Mouse (Mus musculus) ES-E14 (cell line): ENCODE data around the gene Gm28635. TPM values are rescaled to one million over a fixed set of nuclear protein-coding genes. Genes with fewer than 3 reads are reported as not detected.
A peak's percentile ranks its signal among the peaks of the same experiment; 100 is the strongest.

Source experiments
- DNase-seq: peaks from one replicate; pipeline ENCODE4 v3.0.0-alpha.2; 2013; ENCODE audit warnings: low read depth, low spot score
- H3K27ac ChIP-seq: 2 replicates; pipeline ENCODE4 v1.5.1; 2012; ENCODE audit warnings: low read depth, mild to moderate bottlenecking, low read length, moderate library complexity, mixed read lengths; ENCODE audit not compliant: poor library complexity, insufficient read depth, severe bottlenecking
- H3K36me3 ChIP-seq: 2 replicates; pipeline ENCODE4 v1.6.1; 2012; ENCODE audit warnings: mild to moderate bottlenecking, low read length, moderate library complexity, mixed read lengths; ENCODE audit not compliant: control insufficient read depth, poor library complexity, insufficient read depth, severe bottlenecking
- H3K4me1 ChIP-seq, 2 experiments: fragments of 150-350 bp in 1 of 2; sonication (generic) in 1 of 2; 2 replicates each; pipeline ENCODE4 v1.6.1; 2012; ENCODE audit warnings: low read length in 2 of 2, mild to moderate bottlenecking in 1 of 2, mixed read lengths in 1 of 2; ENCODE audit not compliant: control insufficient read depth in 2 of 2, insufficient read depth in 2 of 2, poor library complexity in 1 of 2
- H3K4me3 ChIP-seq, 2 experiments: fragments of 150-350 bp in 1 of 2; sonication (generic) in 1 of 2; 2 replicates each; pipeline ENCODE4 v1.5.1; 2012; ENCODE audit warnings: low read length in 2 of 2, low read depth in 1 of 2, mild to moderate bottlenecking in 1 of 2, mixed read lengths in 1 of 2; ENCODE audit not compliant: insufficient read depth in 1 of 2, poor library complexity in 1 of 2, severe bottlenecking in 1 of 2
- H3K9ac ChIP-seq: 2 replicates; pipeline ENCODE4 v1.6.1; 2012; ENCODE audit warnings: low read depth, mild to moderate bottlenecking, low read length, mixed read lengths; ENCODE audit not compliant: poor library complexity, insufficient read depth, severe bottlenecking
- H3K9me3 ChIP-seq: fragments of 150-350 bp; sonication (generic); 2 replicates; pipeline ENCODE4 v1.6.1; 2012; ENCODE audit warnings: low read depth, mild to moderate bottlenecking, low read length; ENCODE audit not compliant: control insufficient read depth, insufficient read depth
- CHD2 ChIP-seq: IDR thresholded peaks from 2 replicates; pipeline ENCODE4 v1.6.1; 2014; ENCODE audit warnings: mild to moderate bottlenecking, low read depth, low read length, inconsistent platforms
- HCFC1 ChIP-seq: IDR thresholded peaks from 2 replicates; pipeline ENCODE4 v1.6.1; 2012; ENCODE audit warnings: low read length, inconsistent platforms, borderline replicate concordance; ENCODE audit not compliant: insufficient read depth
- MAFK ChIP-seq: IDR thresholded peaks from 2 replicates; pipeline ENCODE4 v1.6.1; 2014; ENCODE audit warnings: mild to moderate bottlenecking, low read depth, low read length, inconsistent platforms; ENCODE audit not compliant: insufficient read depth
- ZC3H11A ChIP-seq: IDR thresholded peaks from 2 replicates; pipeline ENCODE4 v1.6.1; 2012; ENCODE audit warnings: low read depth, mild to moderate bottlenecking, inconsistent platforms, low read length, borderline replicate concordance
- ZNF384 ChIP-seq: IDR thresholded peaks from 2 replicates; pipeline ENCODE4 v1.6.1; 2012; ENCODE audit warnings: low read depth, low read length, inconsistent platforms
- in situ Hi-C, 2 experiments: fragments of 600-800 bp; cut with MboI; formaldehyde crosslinking; loops; one replicate each; pipeline ENCODE4 v1.15.1; 2025; ENCODE audit warnings: low sequenced_read_pairs in 2 of 2, inconsistent platforms in 1 of 2; ENCODE audit not compliant: unreplicated experiment in 2 of 2
- total RNA-seq: library from RNA; depleted of rRNA; stranded (reverse); fragments of 300-350 nt; gene quantifications from 2 replicates; pipeline ENCODE4 v1.2.3, GENCODE M21; 2012

The Gm28635 gene
- total RNA-seq, 1 experiment: 2.7 TPM

DNA sequence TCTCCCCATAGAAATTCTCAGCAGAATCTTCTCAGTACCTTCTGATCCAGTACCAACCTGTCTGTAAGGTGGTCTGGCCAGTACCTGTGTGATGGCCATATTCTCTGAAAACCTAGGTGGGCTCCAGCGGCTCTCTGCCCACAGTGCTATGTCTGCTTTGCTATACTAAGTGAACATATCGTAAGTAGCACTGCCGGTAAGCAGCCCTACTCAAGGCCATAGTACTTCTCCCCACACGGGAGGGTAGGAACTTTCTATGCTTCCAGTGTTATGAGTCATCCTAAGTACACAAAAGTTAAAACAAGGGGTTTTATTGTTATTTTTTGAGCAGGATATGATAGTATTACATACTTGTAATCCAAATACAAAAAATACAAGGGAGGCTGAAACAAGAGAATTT, 43.8 kb downstream of the Gm28635 start:
- Histone ChIP-seq H3K27ac (no peak overlapping the region; the same call in 1 of the 2 replicates), H3K4me1 (peaks cover 19 to 20% of the 10 kb centered on the region in 2 experiments), H3K9me3 (no peaks in the 10 kb centered on the region), H3K4me3 (no peak overlapping the region), H3K36me3 (no peaks in the 10 kb centered on the region), H3K9ac (no peak overlapping the region)
- in situ Hi-C loops: no loop called here
- TF ChIP-seq ZNF384: no peak
- no peak for TF ChIP-seq ZC3H11A
- no peak for TF ChIP-seq MAFK
- TF ChIP-seq CHD2: no peak
- TF ChIP-seq HCFC1: no peak
- no peak for DNase-seq

DNA sequence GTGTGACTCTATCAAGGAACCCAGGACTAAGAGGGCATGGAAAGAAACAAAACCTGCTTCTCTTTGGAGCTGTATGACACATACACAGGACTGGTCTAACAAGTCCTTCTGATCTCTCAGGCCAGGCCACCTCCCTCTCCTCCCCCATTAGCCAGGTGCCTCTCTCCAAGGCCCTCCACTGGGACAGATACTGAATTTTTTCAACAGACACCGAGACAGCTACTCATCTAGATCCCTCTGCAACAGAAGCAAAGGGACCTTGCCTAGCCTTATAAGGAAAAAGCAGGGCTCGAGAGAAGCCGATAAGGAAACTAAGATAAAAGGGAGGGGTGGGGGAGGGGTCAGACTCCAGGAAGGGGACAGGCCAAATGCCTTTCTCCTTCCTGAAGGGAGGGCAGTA, 44.8 kb downstream of the Gm28635 start:
- peak overlapping the region; percentile 15; the same call in 1 of the 2 replicates for H3K27ac ChIP-seq
- in situ Hi-C loops: no loop called here
- H3K4me3 ChIP-seq: no peak overlapping the region
- H3K9me3 ChIP-seq: no peaks in the 10 kb centered on the region
- peak; percentile 56 for DNase-seq
- peaks cover 11 to 20% of the 10 kb centered on the region in 2 experiments for H3K4me1 ChIP-seq
- no peak overlapping the region for H3K9ac ChIP-seq
- no peaks in the 10 kb centered on the region for H3K36me3 ChIP-seq
- TF ChIP-seq ZNF384 (0 out of 2 replicates have a peak, but pooled peaks have one; percentile 17), ZC3H11A (no peak)

DNA sequence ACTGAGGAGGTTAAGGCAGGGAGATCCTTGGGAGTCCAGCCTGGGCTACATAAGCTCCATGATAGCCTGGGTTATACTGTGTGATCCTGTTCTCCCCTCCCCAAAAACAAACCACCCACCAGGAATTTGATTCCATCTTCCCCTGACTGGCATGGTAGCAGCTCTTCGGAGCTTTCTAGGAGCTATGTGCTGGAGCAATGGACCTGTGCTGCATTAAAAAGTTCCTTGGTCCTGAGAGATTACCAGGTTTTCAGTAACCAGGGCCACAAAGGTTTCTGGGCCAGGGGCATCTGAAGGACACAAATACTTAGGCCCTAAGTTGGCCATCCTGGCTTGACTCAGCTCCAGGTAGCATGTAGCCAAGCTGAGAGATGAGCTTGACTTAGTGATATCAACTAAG, 45.8 kb downstream of the Gm28635 start:
- Histone ChIP-seq H3K9ac (no peak overlapping the region), H3K4me3 (no peak overlapping the region), H3K36me3 (no peaks in the 10 kb centered on the region), H3K27ac (no peak overlapping the region), H3K9me3 (no peaks in the 10 kb centered on the region), H3K4me1 (peaks cover 8 to 18% of the 10 kb centered on the region in 2 experiments)
- in situ Hi-C loops: no loop called here
- DNase-seq: no peak
- no peak for TF ChIP-seq CHD2
- TF ChIP-seq ZC3H11A: no peak
- TF ChIP-seq MAFK: no peak
- no peak for TF ChIP-seq HCFC1

DNA sequence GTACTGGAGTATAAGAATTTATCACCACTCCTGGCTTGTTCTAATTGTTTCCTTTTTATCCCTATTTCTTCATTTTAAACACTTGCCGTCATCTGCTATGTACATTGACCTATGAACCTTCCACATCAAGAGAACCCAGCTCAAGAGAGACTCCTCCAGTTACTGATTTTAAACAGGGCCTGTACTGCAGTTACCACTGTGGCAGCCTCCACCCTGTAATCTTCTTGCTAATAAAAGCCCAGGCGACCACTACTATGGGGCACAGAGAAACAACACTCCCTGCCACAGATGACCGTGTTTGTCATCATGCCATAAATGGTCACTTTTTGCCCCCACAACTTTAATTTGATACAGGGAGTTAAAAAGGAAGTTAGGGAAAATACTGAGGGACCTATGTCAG, 50.8 kb downstream of the Gm28635 start:
- DNase-seq: no peak
- Histone ChIP-seq H3K4me3 (no peak overlapping the region), H3K27ac (no peak overlapping the region; the same call in 1 of the 2 replicates), H3K9me3 (no peaks in the 10 kb centered on the region), H3K36me3 (peaks cover 2% of the 10 kb centered on the region; the same call in 1 of the 2 replicates), H3K4me1 (peaks cover 0 to 16% of the 10 kb centered on the region in 2 experiments; a peak in 2 of 4 replicates), H3K9ac (no peak overlapping the region)
- TF ChIP-seq HCFC1: no peak
- TF ChIP-seq ZNF384: no peak
- TF ChIP-seq CHD2: no peak
- TF ChIP-seq ZC3H11A: no peak
- no peak for TF ChIP-seq MAFK
- in situ Hi-C loops: no loop called here

DNA sequence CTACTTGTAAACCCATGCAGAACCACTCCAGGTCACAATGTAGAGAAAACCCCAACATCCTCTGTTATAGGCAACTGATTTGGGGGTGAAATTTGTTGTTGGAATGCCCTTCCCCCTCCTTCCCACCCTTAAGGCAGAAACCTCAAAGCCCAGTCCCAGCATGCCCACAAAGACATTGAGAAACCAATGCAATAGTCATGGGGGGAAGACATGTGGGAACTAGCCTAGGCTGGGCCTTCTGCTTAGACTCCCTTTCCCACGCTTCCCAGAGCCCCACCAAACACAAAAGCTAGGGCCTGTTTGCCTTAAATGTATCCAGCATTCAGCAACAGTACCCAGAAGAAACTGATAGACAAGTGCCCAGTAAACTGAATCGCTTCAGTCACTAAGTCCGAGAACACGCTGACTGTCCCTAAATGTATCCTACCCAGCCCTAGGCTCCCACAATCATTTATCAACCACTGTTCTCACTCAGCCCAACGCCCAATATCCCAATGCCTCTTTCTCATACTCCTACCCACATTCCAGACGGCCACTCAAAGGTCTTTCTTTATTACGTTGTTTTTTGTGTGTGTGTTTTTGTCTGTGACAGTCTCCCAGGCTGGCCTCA, 51.4 kb downstream of the Gm28635 start:
- no peak for DNase-seq
- Histone ChIP-seq H3K9me3 (no peaks in the 10 kb centered on the region), H3K9ac (no peak overlapping the region; the same call in 1 of the 2 replicates), H3K36me3 (peaks cover 2% of the 10 kb centered on the region; the same call in 1 of the 2 replicates), H3K4me1 (peaks cover 0 to 16% of the 10 kb centered on the region in 2 experiments; a peak in 2 of 4 replicates), H3K27ac (no peak overlapping the region; the same call in 1 of the 2 replicates), H3K4me3 (no peak overlapping the region)
- TF ChIP-seq ZC3H11A (no peak), ZNF384 (no peak), HCFC1 (no peak), CHD2 (no peak), MAFK (no peak)
- in situ Hi-C loops: no loop called here
